Mouse (Mus musculus): ENCODE results near the gene Gm44790. TPM values are rescaled to one million over a fixed set of nuclear protein-coding genes. Genes with fewer than 3 reads are reported as not detected.

The Gm44790 gene
- total and polyA plus RNA-seq, 3 experiments, result 0.29 to 0.77 TPM; not detected in 1

DNA sequence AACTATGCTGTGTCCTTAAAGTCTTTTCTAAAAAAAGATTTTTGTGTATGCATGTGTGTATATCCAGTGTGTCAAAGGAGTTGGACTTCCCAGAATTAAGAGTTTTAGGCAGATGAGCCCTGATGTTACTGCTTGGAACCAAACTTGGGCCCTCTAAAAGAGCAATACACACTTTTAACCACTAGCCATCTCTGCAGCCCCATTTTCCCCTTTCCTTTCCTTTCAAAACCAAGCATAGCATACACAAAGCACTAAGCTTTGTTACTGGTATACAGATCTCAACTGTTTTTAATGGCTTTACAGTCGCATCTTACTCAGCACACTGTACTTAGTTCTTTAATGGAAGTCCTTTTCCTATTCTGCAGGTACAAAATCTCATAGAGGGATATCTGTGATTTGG is 13.1 kb downstream of the Gm44790 start:
- Histone ChIP-seq H3K36me3 (ENCODE audit: control insufficient read depth in 1 of 2, insufficient read depth in 2 of 2, low read length in 2 of 2) (peaks cover 5 to 15% of the 10 kb centered on the region in 2 experiments; a peak in 3 of 4 replicates), H3K27ac (ENCODE audit: control insufficient read depth, low read depth, low read length) (peak overlapping the region; percentile 100), H3K9ac (ENCODE audit: control insufficient read depth, low read depth, low read length, poor library complexity, severe bottlenecking) (peak overlapping the region; percentile 99), H3K4me1 (ENCODE audit: control insufficient read depth in 1 of 2, insufficient read depth in 2 of 2, low read length in 2 of 2) (peaks cover 0 to 10% of the 10 kb centered on the region in 2 experiments; a peak in 2 of 4 replicates), H3K4me3 (ENCODE audit: control insufficient read depth in 1 of 2, insufficient read depth in 1 of 2, low read depth in 2 of 2, low read length in 2 of 2) (peak overlapping the region; percentile 80 to 99), H3K9me3 (replicated peaks; ENCODE audit: insufficient read depth, low read length) (no peaks in the 10 kb centered on the region), H3K27me3 (ENCODE audit: control insufficient read depth in 1 of 2, insufficient read depth in 2 of 2, low read length in 2 of 2) (no peaks in the 10 kb centered on the region), H3K79me2 (ENCODE audit: control insufficient read depth, insufficient read depth, low read length, poor library complexity) (peaks cover 15% of the 10 kb centered on the region)
- DNase-seq (ENCODE audit: low read depth, low spot score), result peak; percentile 34
- 0 out of 2 replicates have a peak, but pooled peaks have one; percentile 2 for TF ChIP-seq ZNF384 (IDR thresholded peaks at IDR 0.05; ENCODE audit: low read depth, low read length)
- no peak for TF ChIP-seq SIN3A (IDR thresholded peaks at IDR 0.05; ENCODE audit: low read length)

DNA sequence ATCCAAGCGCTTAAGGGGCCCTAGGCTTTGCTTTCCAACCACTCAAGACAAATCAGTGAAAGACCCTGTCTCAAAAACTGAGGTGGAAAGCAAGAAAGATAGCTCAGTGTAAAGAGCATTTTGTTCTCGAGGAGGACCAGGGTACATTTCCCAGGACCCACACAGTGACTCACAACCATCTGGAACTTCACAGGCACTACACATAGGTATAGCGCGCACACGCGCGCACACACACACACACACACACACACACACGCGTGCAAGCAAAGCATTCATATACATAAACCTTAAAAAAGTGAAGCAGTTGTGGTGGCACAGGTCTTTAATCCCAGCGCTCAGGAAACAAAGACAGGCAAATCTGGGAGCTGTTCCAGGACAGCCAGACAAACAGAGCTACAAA is 15.1 kb downstream of the Gm44790 start:
- DNase-seq (ENCODE audit: low read depth, low spot score), result no peak
- TF ChIP-seq POLR2AphosphoS2 (IDR thresholded peaks at IDR 0.05; ENCODE audit: low read length) (no peak), MAFK (IDR thresholded peaks at IDR 0.05; ENCODE audit: borderline replicate concordance, low read depth, low read length) (no peak), CHD2 (IDR thresholded peaks at IDR 0.05; ENCODE audit: low read length) (no peak), ZC3H11A (IDR thresholded peaks at IDR 0.05; ENCODE audit: low read depth, low read length) (no peak), ETS1 (IDR thresholded peaks at IDR 0.05; ENCODE audit: low read depth, low read length) (no peak)
- Histone ChIP-seq H3K9me3 (replicated peaks; ENCODE audit: insufficient read depth, low read length) (no peaks in the 10 kb centered on the region), H3K4me1 (ENCODE audit: control insufficient read depth in 1 of 2, insufficient read depth in 2 of 2, low read length in 2 of 2) (peaks cover 0 to 10% of the 10 kb centered on the region in 2 experiments; a peak in 2 of 4 replicates), H3K9ac (ENCODE audit: control insufficient read depth, low read depth, low read length, poor library complexity, severe bottlenecking) (no peak overlapping the region), H3K36me3 (ENCODE audit: control insufficient read depth in 1 of 2, insufficient read depth in 2 of 2, low read length in 2 of 2) (peaks cover 5 to 15% of the 10 kb centered on the region in 2 experiments; a peak in 3 of 4 replicates), H3K27me3 (ENCODE audit: control insufficient read depth in 1 of 2, insufficient read depth in 2 of 2, low read length in 2 of 2) (no peaks in the 10 kb centered on the region), H3K4me3 (ENCODE audit: control insufficient read depth in 1 of 2, insufficient read depth in 1 of 2, low read depth in 2 of 2, low read length in 2 of 2) (no peak overlapping the region), H3K27ac (ENCODE audit: control insufficient read depth, low read depth, low read length) (no peak overlapping the region), H3K79me2 (ENCODE audit: control insufficient read depth, insufficient read depth, low read length, poor library complexity) (peaks cover 15% of the 10 kb centered on the region)

DNA sequence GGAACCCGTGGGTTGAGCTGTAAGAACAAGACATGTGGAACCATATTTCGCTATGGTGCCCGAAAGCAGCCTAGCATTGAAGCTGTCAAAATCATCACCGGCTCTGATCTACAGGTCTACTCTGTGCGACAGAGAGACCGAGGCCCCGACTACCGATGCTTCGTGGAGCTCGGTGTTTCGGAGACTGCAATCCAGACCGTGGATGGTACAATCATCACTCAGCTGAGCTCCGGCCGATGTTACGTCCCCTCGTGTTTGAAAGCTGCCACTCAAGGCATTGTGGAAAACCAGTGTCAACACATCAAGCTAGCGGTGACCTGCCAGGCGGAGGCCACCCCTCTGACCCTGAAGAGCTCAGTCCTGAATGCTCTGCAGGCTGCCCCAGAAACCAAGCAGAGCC is 19.1 kb downstream of the Gm44790 start:
- Histone ChIP-seq H3K4me3 (ENCODE audit: control insufficient read depth in 1 of 2, insufficient read depth in 1 of 2, low read depth in 2 of 2, low read length in 2 of 2) (no peak overlapping the region), H3K9ac (ENCODE audit: control insufficient read depth, low read depth, low read length, poor library complexity, severe bottlenecking) (no peak overlapping the region), H3K27me3 (ENCODE audit: control insufficient read depth in 1 of 2, insufficient read depth in 2 of 2, low read length in 2 of 2) (no peaks in the 10 kb centered on the region), H3K27ac (ENCODE audit: control insufficient read depth, low read depth, low read length) (no peak overlapping the region), H3K4me1 (ENCODE audit: control insufficient read depth in 1 of 2, insufficient read depth in 2 of 2, low read length in 2 of 2) (no peaks in the 10 kb centered on the region; a peak in 1 of 4 replicates), H3K36me3 (ENCODE audit: control insufficient read depth in 1 of 2, insufficient read depth in 2 of 2, low read length in 2 of 2) (peaks cover 4 to 6% of the 10 kb centered on the region in 2 experiments), H3K9me3 (replicated peaks; ENCODE audit: insufficient read depth, low read length) (no peaks in the 10 kb centered on the region), H3K79me2 (ENCODE audit: control insufficient read depth, insufficient read depth, low read length, poor library complexity) (no peaks in the 10 kb centered on the region)
- no peak for TF ChIP-seq RCOR1 (IDR thresholded peaks at IDR 0.05; ENCODE audit: low read depth, low read length)
- no peak for TF ChIP-seq RAD21 (IDR thresholded peaks at IDR 0.05; ENCODE audit: low read depth, low read length)
- TF ChIP-seq POLR2A (IDR thresholded peaks at IDR 0.05; ENCODE audit: control insufficient read depth in 1 of 2, insufficient read depth in 1 of 2, low read depth in 1 of 2, low read length in 2 of 2, poor library complexity in 1 of 2), result no peak
- TF ChIP-seq KAT2A (conservative IDR thresholded peaks at IDR 0.05; ENCODE audit: low read depth, low read length), result no peak
- no peak for TF ChIP-seq ZKSCAN1 (IDR thresholded peaks at IDR 0.05; ENCODE audit: low read depth, low read length)
- TF ChIP-seq USF2 (IDR thresholded peaks at IDR 0.05; ENCODE audit: borderline replicate concordance in 1 of 2, insufficient read depth in 1 of 2, low read depth in 1 of 2, low read length in 2 of 2), result no peak
- no peak for DNase-seq (ENCODE audit: low read depth, low spot score)
